Mouse (Mus musculus) limb, embryonic 15.5 days (tissue): Measurements from ENCODE around the gene Trex1. TPM values are rescaled to one million over a fixed set of nuclear protein-coding genes. Genes with fewer than 3 reads are reported as not detected.
A peak's percentile ranks its signal among the peaks of the same experiment; 100 is the strongest.

ENCODE experiments used
- ATAC-seq: fragments of 200-750 bp; cut with Nextera tagmentation; 2 replicates; pipeline ENCODE4 v1.8.0; 2017; ENCODE audit warnings: low read depth, moderate TSS enrichment; ENCODE audit not compliant: insufficient number of reproducible peaks, low FRiP score, low TSS enrichment
- H3K27ac ChIP-seq: fragments of 300-500 bp; sonication (generic); 2 replicates; pipeline ENCODE4 v1.5.1; 2015; ENCODE audit warnings: moderate library complexity, mild to moderate bottlenecking, inconsistent platforms
- H3K27me3 ChIP-seq: fragments of 300-500 bp; sonication (generic); 2 replicates; pipeline ENCODE4 v1.6.1; 2015; ENCODE audit warnings: inconsistent platforms
- H3K36me3 ChIP-seq: fragments of 300-500 bp; sonication (generic); 2 replicates; pipeline ENCODE4 v1.6.1; 2015; ENCODE audit warnings: inconsistent platforms
- H3K4me1 ChIP-seq: fragments of 300-500 bp; sonication (generic); 2 replicates; pipeline ENCODE4 v1.6.1; 2015; ENCODE audit warnings: inconsistent platforms
- H3K4me2 ChIP-seq: fragments of 300-500 bp; sonication (generic); 2 replicates; pipeline ENCODE4 v1.6.1; 2015; ENCODE audit warnings: mild to moderate bottlenecking, inconsistent platforms
- H3K4me3 ChIP-seq: fragments of 300-500 bp; sonication (generic); 2 replicates; pipeline ENCODE4 v1.5.1; 2015; ENCODE audit warnings: mild to moderate bottlenecking, inconsistent platforms
- H3K9ac ChIP-seq: fragments of 300-500 bp; sonication (generic); 2 replicates; pipeline ENCODE4 v1.6.1; 2015; ENCODE audit warnings: inconsistent platforms
- H3K9me3 ChIP-seq: fragments of 300-500 bp; sonication (generic); 2 replicates; pipeline ENCODE4 v1.6.1; 2016; ENCODE audit warnings: inconsistent platforms
- WGBS: fragments of 180-500 bp; shearing (Covaris S2); methylation state at CpG from one replicate; pipeline ENCODE4 v1.1.7; 2015; 5-methylcytosine and 5-hydroxymethylcytosine counted together
- polyA plus RNA-seq: library from polyadenylated mRNA; unstranded; fragments of >200 nt; fragmentation: Nextera tagmentation; extraction: Ambion mirVana; gene quantifications from 2 replicates; pipeline ENCODE4 v1.2.1, GENCODE M21; 2015

The Trex1 gene
- 16.0 and 17.2 TPM in 2 replicates for polyA plus RNA-seq

DNA sequence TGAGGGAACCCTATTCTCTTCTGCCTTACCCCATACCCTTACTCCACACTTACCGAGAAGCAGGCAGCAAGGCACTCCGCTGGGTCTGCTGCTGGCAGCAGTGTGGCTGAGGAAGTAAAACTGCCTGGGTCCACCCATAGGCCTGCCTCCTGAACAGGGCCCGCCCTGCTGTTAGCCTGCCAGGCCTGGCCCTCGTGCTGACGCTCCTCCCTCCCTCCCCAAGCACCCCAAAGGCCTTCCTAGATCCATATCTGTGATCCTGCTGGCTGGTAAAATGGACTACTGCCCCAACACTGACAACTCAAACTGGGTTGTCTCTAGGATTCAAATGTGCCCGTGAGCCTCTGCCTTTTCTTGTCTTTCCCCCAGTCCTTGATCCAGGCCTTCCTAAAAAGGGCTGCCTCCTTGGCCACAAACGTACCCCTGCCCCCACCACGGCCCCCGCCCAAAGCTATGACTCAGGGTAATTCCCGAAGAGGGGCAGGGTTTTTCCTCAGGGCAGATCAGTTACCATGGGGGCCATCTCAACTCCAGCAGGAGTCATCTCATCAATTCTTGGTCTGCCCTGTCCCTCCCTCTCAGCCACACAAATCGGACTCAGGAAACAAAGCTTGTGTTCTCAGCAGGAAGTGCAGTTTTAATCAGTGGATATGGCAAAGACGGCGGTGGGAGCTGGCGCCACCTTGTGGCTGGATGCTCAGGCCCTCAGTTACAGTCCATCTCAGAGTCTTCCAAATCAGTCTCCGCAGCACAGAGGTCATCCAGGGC lies at the start of gene Trex1:
Trex1 (minus strand) TSS at position 599 of the 768 bp plus-strand sequence.
- H3K36me3 ChIP-seq, result peaks cover 65% of the 10 kb centered on the region
- peaks cover 34% of the 10 kb centered on the region for H3K4me1 ChIP-seq
- WGBS, result 11% methylated on average over 15 of the region's 15 CpGs
- peak within 1 kb of the TSS; percentile 33; the same call in 1 of the 2 replicates for H3K9ac ChIP-seq
- H3K27me3 ChIP-seq, result no peaks in the 10 kb centered on the region
- no peaks in the 10 kb centered on the region for H3K9me3 ChIP-seq
- peak within 1 kb of the TSS; percentile 41 for H3K4me3 ChIP-seq
- ATAC-seq, result peak; percentile 83
- H3K27ac ChIP-seq, result peak within 1 kb of the TSS; percentile 89
- H3K4me2 ChIP-seq, result peak within 1 kb of the TSS; percentile 51

DNA sequence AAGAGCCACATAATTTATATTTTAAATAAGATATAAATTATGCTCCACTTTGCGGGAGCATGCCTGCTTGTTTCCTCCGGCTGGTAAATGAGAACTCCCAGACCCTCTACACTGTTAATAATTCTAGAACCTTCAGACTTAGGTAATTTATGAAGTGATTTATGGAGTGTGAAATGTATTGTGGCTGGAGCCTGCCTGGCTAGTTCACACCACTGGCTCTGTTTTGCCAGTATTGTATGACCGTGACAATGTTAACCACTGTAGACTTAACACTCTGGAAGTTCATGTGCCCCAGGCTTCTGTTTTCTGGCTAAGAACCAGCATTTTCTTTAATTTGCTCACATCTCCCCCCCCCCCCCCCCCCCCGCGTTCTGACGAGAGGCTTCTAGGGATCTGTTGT lies 47.8 kb upstream of the Trex1 start:
- no peak overlapping the region for H3K27ac ChIP-seq

DNA sequence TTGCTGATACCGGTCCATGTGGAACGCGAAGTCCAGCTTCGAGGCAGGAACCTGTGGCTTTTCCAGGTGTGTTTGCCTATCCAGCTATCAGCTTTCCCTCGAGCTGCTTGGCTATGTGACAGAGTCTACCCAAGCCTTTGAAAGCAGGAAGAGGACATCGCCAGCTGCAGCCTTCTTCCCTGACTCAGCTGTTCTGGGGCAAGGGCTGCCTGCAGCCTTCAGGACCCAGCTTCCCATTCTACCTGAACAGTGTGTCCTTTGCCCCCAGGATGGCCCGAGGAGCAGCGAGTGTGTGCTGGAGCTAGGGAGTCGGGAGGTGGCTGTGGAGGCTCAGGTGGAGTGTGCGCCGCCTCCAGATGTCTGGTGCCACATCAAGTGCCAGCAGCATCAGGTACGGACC lies 46.1 kb upstream of the Trex1 start:
- Histone ChIP-seq H3K4me2 (no peak overlapping the region), H3K4me3 (no peak overlapping the region), H3K27ac (no peak overlapping the region), H3K9me3 (no peaks in the 10 kb centered on the region), H3K9ac (no peak overlapping the region), H3K4me1 (peaks cover 23% of the 10 kb centered on the region), H3K36me3 (peaks cover 80% of the 10 kb centered on the region), H3K27me3 (no peaks in the 10 kb centered on the region)
- no peak for ATAC-seq
- WGBS, result 92% methylated on average over 12 of the region's 12 CpGs

More for the DNA sequence above, 47.8 kb upstream of the Trex1 start:
- Histone ChIP-seq H3K4me3 (no peak overlapping the region), H3K27me3 (no peaks in the 10 kb centered on the region), H3K4me1 (peaks cover 23% of the 10 kb centered on the region), H3K9me3 (no peaks in the 10 kb centered on the region), H3K36me3 (peaks cover 85% of the 10 kb centered on the region), H3K9ac (no peak overlapping the region), H3K4me2 (no peak overlapping the region)
- ATAC-seq, result no peak
- 20% methylated on average over 5 of the region's 6 CpGs for WGBS

DNA sequence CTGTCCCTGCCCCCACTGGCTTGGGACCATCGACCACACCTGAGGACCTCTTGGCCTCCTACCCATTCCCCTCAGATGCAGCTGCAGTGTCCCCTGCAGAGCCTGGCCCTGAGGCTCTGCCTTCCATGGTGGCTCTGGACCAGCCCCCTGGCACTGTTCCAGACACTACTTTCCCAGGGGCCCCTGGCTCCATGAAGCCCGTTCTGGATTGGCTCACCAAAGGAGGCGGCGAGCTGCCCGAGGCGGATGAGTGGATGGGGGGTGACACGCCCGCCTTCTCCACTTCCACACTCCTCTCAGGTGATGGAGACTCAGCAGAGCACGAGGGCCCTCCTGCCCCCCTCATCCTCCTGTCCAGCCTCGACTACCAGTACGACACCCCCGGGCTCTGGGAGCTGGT lies 45.5 kb upstream of the Trex1 start:
- Histone ChIP-seq H3K4me1 (peaks cover 23% of the 10 kb centered on the region), H3K27me3 (no peaks in the 10 kb centered on the region), H3K4me3 (no peak overlapping the region), H3K27ac (no peak overlapping the region; the same call in 1 of the 2 replicates), H3K9ac (no peak overlapping the region), H3K4me2 (no peak overlapping the region), H3K36me3 (peaks cover 78% of the 10 kb centered on the region), H3K9me3 (no peaks in the 10 kb centered on the region)
- WGBS, result 67% methylated on average over 12 of the region's 12 CpGs
- 0 out of 2 replicates have a peak, but pooled peaks have one; percentile 13 for ATAC-seq

DNA sequence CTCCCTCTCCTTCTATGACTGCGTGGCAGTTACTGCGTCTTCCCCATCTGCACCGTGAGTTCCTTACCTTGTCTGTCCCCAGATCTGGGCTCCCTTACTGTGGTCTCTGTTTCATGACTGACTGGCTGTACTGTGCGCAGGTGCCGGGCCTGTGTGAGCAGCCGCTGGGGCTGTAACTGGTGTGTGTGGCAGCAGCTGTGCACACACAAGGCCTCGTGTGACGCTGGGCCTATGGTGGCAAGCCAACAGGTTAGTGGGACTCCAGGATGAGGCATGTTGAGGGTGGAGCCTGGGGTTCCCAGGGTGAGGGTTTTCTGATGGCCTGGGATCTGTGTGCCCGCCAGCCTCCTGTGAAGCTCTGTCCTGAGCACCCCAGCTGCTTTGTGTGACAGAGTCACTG lies 44.5 kb upstream of the Trex1 start:
- Histone ChIP-seq H3K9ac (no peak overlapping the region), H3K4me3 (no peak overlapping the region), H3K27me3 (no peaks in the 10 kb centered on the region), H3K9me3 (no peaks in the 10 kb centered on the region), H3K36me3 (peaks cover 71% of the 10 kb centered on the region), H3K4me1 (peaks cover 30% of the 10 kb centered on the region), H3K27ac (no peak overlapping the region), H3K4me2 (no peak overlapping the region)
- 86% methylated on average over 9 of the region's 9 CpGs for WGBS
- ATAC-seq, result no peak

DNA sequence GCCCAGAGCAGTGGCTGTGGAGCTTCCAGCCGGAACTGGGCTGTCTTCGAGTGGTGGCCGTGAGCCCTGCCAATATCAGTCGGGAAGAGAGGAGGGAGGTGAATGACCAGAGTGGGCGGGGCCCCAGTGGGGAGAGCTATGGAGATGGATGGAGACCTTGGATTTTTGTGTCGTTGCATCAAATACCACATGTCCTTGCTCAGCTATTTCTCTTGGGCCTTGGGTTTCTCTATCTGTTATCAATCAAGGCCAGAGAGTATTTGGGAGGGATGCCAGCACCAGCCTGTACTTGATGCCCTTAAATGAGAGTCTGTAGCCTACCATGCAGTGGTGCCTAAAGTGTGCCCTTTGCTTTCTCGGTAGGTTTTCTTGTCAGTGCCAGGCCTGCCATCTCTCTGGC lies 43.7 kb upstream of the Trex1 start:
- no peaks in the 10 kb centered on the region for H3K27me3 ChIP-seq
- H3K4me1 ChIP-seq, result peaks cover 39% of the 10 kb centered on the region
- peaks cover 62% of the 10 kb centered on the region for H3K36me3 ChIP-seq
- no peak overlapping the region for H3K4me3 ChIP-seq
- ATAC-seq, result no peak
- no peak overlapping the region for H3K4me2 ChIP-seq
- WGBS, result 74% methylated on average over 7 of the region's 7 CpGs
- H3K27ac ChIP-seq, result no peak overlapping the region
- H3K9ac ChIP-seq, result no peak overlapping the region
- no peaks in the 10 kb centered on the region for H3K9me3 ChIP-seq

DNA sequence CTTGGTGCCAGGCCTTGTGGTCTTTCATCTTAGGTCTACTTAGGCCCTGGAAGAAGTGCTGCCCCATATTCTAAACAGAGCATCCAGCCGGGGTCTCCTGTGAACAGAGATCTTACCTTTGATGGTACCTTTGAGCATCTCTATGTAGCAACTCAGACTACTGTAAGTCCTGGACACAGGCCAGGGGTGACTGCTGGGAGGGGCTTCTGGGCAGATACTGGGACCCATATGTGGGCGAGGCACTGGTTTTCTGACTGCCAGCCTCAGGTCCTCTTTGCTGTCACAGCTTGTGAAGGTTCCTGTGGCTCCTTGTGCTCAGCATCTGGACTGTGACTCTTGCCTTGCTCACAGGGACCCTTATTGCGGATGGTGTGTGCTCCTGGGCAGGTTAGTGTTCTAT lies 43.0 kb upstream of the Trex1 start:
- no peak overlapping the region for H3K4me3 ChIP-seq
- peaks cover 46% of the 10 kb centered on the region for H3K4me1 ChIP-seq
- WGBS, result 89% methylated on average over 3 of the region's 3 CpGs
- no peak overlapping the region for H3K9ac ChIP-seq
- H3K27me3 ChIP-seq, result no peaks in the 10 kb centered on the region
- no peak for ATAC-seq
- H3K27ac ChIP-seq, result no peak overlapping the region
- H3K4me2 ChIP-seq, result no peak overlapping the region
- H3K9me3 ChIP-seq, result no peaks in the 10 kb centered on the region
- peaks cover 56% of the 10 kb centered on the region for H3K36me3 ChIP-seq

DNA sequence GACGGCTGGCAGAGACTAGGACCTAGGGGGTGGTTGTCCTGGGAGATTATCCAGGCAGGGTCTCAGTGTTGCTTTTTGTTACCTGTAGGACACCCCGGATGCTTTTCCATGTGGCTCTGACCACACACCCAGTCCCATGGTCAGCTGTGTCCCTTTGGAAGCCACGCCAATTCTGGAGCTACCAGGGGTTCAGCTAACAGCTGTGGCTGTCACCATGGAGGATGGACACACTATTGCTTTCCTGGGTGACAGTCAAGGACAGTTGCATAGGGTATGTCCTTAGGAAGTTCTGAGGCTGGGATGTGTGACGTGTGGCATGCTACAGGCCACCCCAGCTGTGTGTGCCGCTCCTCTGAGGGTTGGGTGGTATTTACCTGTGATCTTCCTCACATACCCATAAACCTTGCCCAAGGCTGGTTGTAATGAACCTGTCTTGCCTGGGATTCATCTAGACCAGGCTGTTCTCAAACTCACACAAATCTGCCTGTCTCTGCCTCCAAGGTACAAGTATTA lies 42.5 kb upstream of the Trex1 start:
- no peak overlapping the region for H3K4me2 ChIP-seq
- H3K9ac ChIP-seq, result no peak overlapping the region
- H3K4me1 ChIP-seq, result peaks cover 50% of the 10 kb centered on the region
- no peak overlapping the region for H3K4me3 ChIP-seq
- H3K36me3 ChIP-seq, result peaks cover 56% of the 10 kb centered on the region
- no peaks in the 10 kb centered on the region for H3K27me3 ChIP-seq
- no peaks in the 10 kb centered on the region for H3K9me3 ChIP-seq
- 88% methylated on average over 5 of the region's 5 CpGs for WGBS
- no peak for ATAC-seq
- H3K27ac ChIP-seq, result no peak overlapping the region

DNA sequence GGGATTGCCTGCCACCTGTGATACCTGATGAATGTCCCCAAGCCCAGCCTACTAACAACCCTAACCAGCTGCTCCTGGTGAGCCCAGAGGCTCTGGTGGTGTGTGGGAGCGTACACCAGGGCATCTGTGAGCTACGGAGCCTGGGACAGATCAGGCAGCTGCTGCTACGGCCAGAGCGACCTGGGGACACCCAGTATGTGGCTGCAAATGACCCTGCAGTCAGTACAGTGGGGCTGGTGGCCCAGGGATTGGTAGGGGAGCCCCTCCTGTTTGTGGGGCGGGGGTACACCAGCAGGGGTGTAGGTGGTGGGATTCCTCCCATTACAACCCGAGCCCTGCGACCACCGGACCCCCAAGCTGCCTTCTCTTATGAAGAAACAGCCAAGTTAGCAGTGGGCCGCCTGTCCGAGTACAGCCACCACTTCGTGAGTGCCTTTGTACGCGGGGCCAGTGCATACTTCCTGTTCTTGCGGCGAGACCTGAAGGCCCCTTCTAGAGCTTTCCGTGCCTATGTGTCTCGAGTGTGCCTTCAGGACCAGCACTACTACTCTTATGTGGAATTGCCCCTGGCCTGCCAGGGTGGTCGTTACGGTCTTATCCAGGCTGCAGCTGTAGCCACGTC lies 40.9 kb upstream of the Trex1 start:
- Histone ChIP-seq H3K9me3 (no peaks in the 10 kb centered on the region), H3K4me2 (no peak overlapping the region), H3K36me3 (peaks cover 41% of the 10 kb centered on the region), H3K4me3 (no peak overlapping the region), H3K27me3 (no peaks in the 10 kb centered on the region), H3K27ac (no peak overlapping the region), H3K4me1 (peaks cover 50% of the 10 kb centered on the region), H3K9ac (no peak overlapping the region)
- 84% methylated on average over 20 of the region's 20 CpGs for WGBS
- ATAC-seq, result no peak

DNA sequence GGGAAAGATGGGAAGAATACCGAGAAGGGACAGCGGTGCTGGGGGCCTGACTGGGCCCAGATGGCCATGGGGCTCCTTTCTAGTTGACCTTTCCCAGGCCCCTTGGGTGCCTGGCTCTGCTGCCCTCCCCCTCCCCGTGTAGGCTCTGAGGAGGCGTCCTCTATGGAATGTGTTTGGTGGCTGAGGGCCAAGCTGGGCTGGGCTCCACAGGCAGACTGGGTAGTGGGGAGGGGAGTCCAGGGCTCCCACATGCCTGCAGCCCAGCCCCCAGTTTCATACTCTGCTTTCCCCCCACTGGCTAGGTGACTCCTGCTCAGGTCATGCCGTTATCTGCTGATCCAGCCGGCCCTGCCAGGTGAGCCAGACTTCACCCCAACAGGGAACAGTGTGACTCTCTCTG lies 39.4 kb upstream of the Trex1 start:
- peak overlapping the region; percentile 100 for H3K27ac ChIP-seq
- H3K4me2 ChIP-seq, result peak overlapping the region; percentile 81
- no peaks in the 10 kb centered on the region for H3K27me3 ChIP-seq
- 34% methylated on average over 6 of the region's 6 CpGs for WGBS
- H3K9me3 ChIP-seq, result no peaks in the 10 kb centered on the region
- peaks cover 32% of the 10 kb centered on the region for H3K36me3 ChIP-seq
- H3K4me3 ChIP-seq, result peak overlapping the region; percentile 8
- ATAC-seq, result 0 out of 2 replicates have a peak, but pooled peaks have one; percentile 16
- H3K4me1 ChIP-seq, result peaks cover 49% of the 10 kb centered on the region
- H3K9ac ChIP-seq, result no peak overlapping the region

DNA sequence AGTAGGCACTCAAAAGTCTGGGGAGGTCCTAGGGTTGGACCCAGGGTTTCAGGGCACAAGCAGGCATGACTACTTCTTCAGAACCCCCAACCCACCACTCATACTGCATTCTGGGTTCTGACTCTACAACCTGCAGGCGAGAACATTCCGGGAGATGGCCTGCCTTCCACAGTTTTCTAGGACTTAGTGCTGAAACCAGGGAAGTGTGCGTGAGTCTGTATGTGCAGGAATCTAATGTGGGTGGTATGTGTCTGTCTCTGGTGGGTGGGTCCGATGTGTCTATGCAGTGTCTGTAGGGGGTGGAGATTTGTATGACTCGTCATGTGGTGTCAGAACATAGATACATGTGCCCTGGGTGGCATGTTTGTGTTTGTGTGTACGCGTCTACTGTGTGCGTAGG lies 38.8 kb upstream of the Trex1 start:
- H3K4me3 ChIP-seq, result peak overlapping the region; percentile 11
- no peaks in the 10 kb centered on the region for H3K9me3 ChIP-seq
- ATAC-seq, result no peak
- 80% methylated on average over 8 of the region's 8 CpGs for WGBS
- peak overlapping the region; percentile 100 for H3K27ac ChIP-seq
- peaks cover 52% of the 10 kb centered on the region for H3K4me1 ChIP-seq
- no peak overlapping the region for H3K9ac ChIP-seq
- H3K4me2 ChIP-seq, result peak overlapping the region; percentile 81
- peaks cover 26% of the 10 kb centered on the region for H3K36me3 ChIP-seq
- no peaks in the 10 kb centered on the region for H3K27me3 ChIP-seq

DNA sequence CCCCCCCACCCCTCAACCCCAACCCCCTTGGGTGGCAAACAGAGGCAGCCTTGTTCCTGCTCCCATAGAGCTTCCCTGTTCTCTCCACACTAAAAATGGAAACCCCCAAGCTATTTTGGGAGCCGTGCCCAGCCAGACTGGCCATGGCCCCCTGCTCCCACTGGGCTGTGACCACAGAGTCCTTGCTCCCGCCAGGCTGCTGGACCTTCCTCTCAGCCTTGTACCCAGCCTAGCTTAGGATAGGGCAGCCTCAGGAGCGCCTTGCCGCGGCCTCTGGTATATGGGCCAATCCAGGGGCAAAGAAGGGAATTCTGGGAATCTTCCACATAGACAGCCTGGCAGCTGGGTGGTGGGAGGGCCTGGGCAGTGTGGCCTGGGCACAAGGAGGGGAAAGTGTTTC lies 38.3 kb upstream of the Trex1 start:
- H3K27ac ChIP-seq, result peak overlapping the region; percentile 100
- no peaks in the 10 kb centered on the region for H3K9me3 ChIP-seq
- H3K4me3 ChIP-seq, result peak overlapping the region; percentile 11; the same call in 1 of the 2 replicates
- peaks cover 24% of the 10 kb centered on the region for H3K36me3 ChIP-seq
- peak; percentile 38; the same call in 1 of the 2 replicates for ATAC-seq
- H3K4me1 ChIP-seq, result peaks cover 52% of the 10 kb centered on the region
- WGBS, result 56% methylated on average over 5 of the region's 5 CpGs
- no peaks in the 10 kb centered on the region for H3K27me3 ChIP-seq
- H3K9ac ChIP-seq, result no peak overlapping the region
- H3K4me2 ChIP-seq, result peak overlapping the region; percentile 81
